Mouse (Mus musculus) forebrain, embryonic 16.5 days (tissue): ENCODE measurements at regions not wholly inside any gene's neighbourhood (a gene's known extent, or its start where the extent isn't known, plus 50 kb on each side); places are given as distances from the start of the nearest gene placed in this dataset.

ENCODE experiments used
- ATAC-seq: fragments of 200-750 bp; cut with Nextera tagmentation; 2 replicates; pipeline ENCODE4 v1.8.0; 2017; ENCODE audit warnings: mild to moderate bottlenecking, moderate library complexity
- H3K27ac ChIP-seq: fragments of 300-500 bp; sonication (generic); 2 replicates; pipeline ENCODE4 v1.5.1; 2014; ENCODE audit warnings: low read length, control low read depth
- H3K27me3 ChIP-seq: fragments of 300-500 bp; sonication (generic); replicated peaks from 2 replicates; pipeline ENCODE4 v1.6.1; 2014; ENCODE audit warnings: low read length; ENCODE audit not compliant: control insufficient read depth, insufficient read depth
- H3K36me3 ChIP-seq: fragments of 300-500 bp; sonication (generic); 2 replicates; pipeline ENCODE4 v1.6.1; 2014; ENCODE audit not compliant: control insufficient read depth, insufficient read depth
- H3K4me1 ChIP-seq: fragments of 300-500 bp; sonication (generic); replicated peaks from 2 replicates; pipeline ENCODE4 v1.6.1; 2014; ENCODE audit warnings: low read length; ENCODE audit not compliant: control insufficient read depth, insufficient read depth
- H3K4me2 ChIP-seq: fragments of 300-500 bp; sonication (generic); 2 replicates; pipeline ENCODE4 v1.6.1; 2014; ENCODE audit warnings: mild to moderate bottlenecking, low read length, control low read depth
- H3K4me3 ChIP-seq: fragments of 300-500 bp; sonication (generic); replicated peaks from 2 replicates; pipeline ENCODE4 v1.5.1; 2014; ENCODE audit warnings: mild to moderate bottlenecking, low read length, control low read depth
- H3K9ac ChIP-seq: fragments of 300-500 bp; sonication (generic); replicated peaks from 2 replicates; pipeline ENCODE4 v1.6.1; 2014; ENCODE audit warnings: low read depth, low read length, control low read depth
- H3K9me3 ChIP-seq: fragments of 300-500 bp; sonication (generic); 2 replicates; pipeline ENCODE4 v1.6.1; 2016; ENCODE audit warnings: low read length; ENCODE audit not compliant: control insufficient read depth
- WGBS: fragments of 180-500 bp; shearing (Covaris S2); extraction: QIAGEN DNeasy Blood & Tissue Kit; methylation state at CpG from one replicate; pipeline ENCODE4 v1.1.7; 2014; 5-methylcytosine and 5-hydroxymethylcytosine counted together

GRCm38 (mm10) chrX:158808526-158809144 is 401.5 kb upstream of the Rps6ka3 start:
- no peak for ATAC-seq

GRCm38 (mm10) chrX:158813811-158814210 is 396.3 kb upstream of the Rps6ka3 start:
- WGBS: 60% methylated on average over 3 of the region's 3 CpGs

More at GRCm38 (mm10) chrX:158808526-158809144, 401.5 kb upstream of the Rps6ka3 start:
- WGBS: 82% methylated on average over 6 of the region's 6 CpGs
- Histone ChIP-seq H3K4me1 (no peaks in the 10 kb centered on the region), H3K4me3 (no peak overlapping the region), H3K27ac (no peak overlapping the region), H3K9ac (no peak overlapping the region), H3K9me3 (no peaks in the 10 kb centered on the region), H3K4me2 (no peak overlapping the region), H3K27me3 (no peaks in the 10 kb centered on the region), H3K36me3 (no peaks in the 10 kb centered on the region)

GRCm38 (mm10) chrX:158837546-158837945 is 372.6 kb upstream of the Rps6ka3 start:
- H3K4me1 ChIP-seq: no peaks in the 10 kb centered on the region
- no peak for ATAC-seq
- 94% methylated on average over 5 of the region's 5 CpGs for WGBS
- no peaks in the 10 kb centered on the region for H3K9me3 ChIP-seq
- no peak overlapping the region for H3K4me3 ChIP-seq
- H3K4me2 ChIP-seq: no peak overlapping the region
- H3K9ac ChIP-seq: no peak overlapping the region
- no peak overlapping the region for H3K27ac ChIP-seq
- no peaks in the 10 kb centered on the region for H3K27me3 ChIP-seq
- H3K36me3 ChIP-seq: no peaks in the 10 kb centered on the region

More at GRCm38 (mm10) chrX:158813811-158814210, 396.3 kb upstream of the Rps6ka3 start:
- no peaks in the 10 kb centered on the region for H3K4me1 ChIP-seq
- ATAC-seq: peak; percentile 28; the same call in 1 of the 2 replicates
- H3K27me3 ChIP-seq: no peaks in the 10 kb centered on the region
- no peak overlapping the region for H3K4me2 ChIP-seq
- no peaks in the 10 kb centered on the region for H3K9me3 ChIP-seq
- H3K4me3 ChIP-seq: no peak overlapping the region
- no peak overlapping the region for H3K27ac ChIP-seq
- H3K36me3 ChIP-seq: no peaks in the 10 kb centered on the region
- no peak overlapping the region for H3K9ac ChIP-seq

GRCm38 (mm10) chrX:158852308-158852707 is 357.8 kb upstream of the Rps6ka3 start:
- no peak for ATAC-seq

More at GRCm38 (mm10) chrX:158852308-158852707, 357.8 kb upstream of the Rps6ka3 start:
- no peak overlapping the region for H3K9ac ChIP-seq
- H3K27ac ChIP-seq: no peak overlapping the region
- H3K4me2 ChIP-seq: no peak overlapping the region
- no peaks in the 10 kb centered on the region for H3K27me3 ChIP-seq
- no peaks in the 10 kb centered on the region for H3K4me1 ChIP-seq
- H3K36me3 ChIP-seq: no peaks in the 10 kb centered on the region
- H3K4me3 ChIP-seq: no peak overlapping the region
- no peaks in the 10 kb centered on the region for H3K9me3 ChIP-seq
